Comparison of ENCODE assay signal across 25 mouse cellular contexts in genomic region chr16:92292101-92292500, GRCm38 (mm10). TPM values are rescaled to one million over a fixed set of nuclear protein-coding genes. Genes with fewer than 3 reads are reported as not detected.
A peak's percentile ranks its signal among the peaks of the same experiment; 100 is the strongest.
DNase-seq lines count a peak whose midpoint lies in the region; ATAC-seq and TF ChIP-seq lines count a peak whose summit lies in the region.
"Had no signal": no experiment of that assay in that cellular context is flagged by ENCODE, and none has a peak within 500 bp of the region (broad histone marks: within the 10 kb centered on the region; RNA-seq: fewer than 3 reads in every experiment).

Gene Kcne2, plus strand, starts transcription at chr16:92292389.

- no peaks in the 10 kb centered on the region for H3K4me1 ChIP-seq in forebrain, embryonic 14.5 days (ENCODE audit: control insufficient read depth, insufficient read depth, low read length)
- no peaks in the 10 kb centered on the region; the same call in 1 of the 2 replicates for H3K4me1 ChIP-seq in forebrain, embryonic 13.5 days
- no peaks in the 10 kb centered on the region for H3K4me1 ChIP-seq in hindbrain, embryonic 15.5 days (replicated peaks)
- H3K4me1 ChIP-seq in lung, postnatal 0 days (ENCODE audit: insufficient read depth, low read depth, low read length): no peaks in the 10 kb centered on the region; the same call in 1 of the 2 replicates
- H3K4me1 ChIP-seq: kidney, embryonic 15.5 days; liver, embryonic 13.5 days; neural tube, embryonic 15.5 days had no signal

- H3K9ac ChIP-seq in forebrain, embryonic 14.5 days (ENCODE audit: low read length): no peak within 1 kb of the TSS
- no peak within 1 kb of the TSS for H3K9ac ChIP-seq in forebrain, embryonic 13.5 days
- H3K9ac ChIP-seq in hindbrain, embryonic 15.5 days: no peak within 1 kb of the TSS
- no peak within 1 kb of the TSS for H3K9ac ChIP-seq in lung, postnatal 0 days (replicated peaks; ENCODE audit: low read depth)
- H3K9ac ChIP-seq: heart, embryonic 12.5 days; kidney, embryonic 15.5 days; liver, embryonic 13.5 days; midbrain, embryonic 12.5 days; neural tube, embryonic 15.5 days had no signal

- no peak for DNase-seq in forebrain, embryonic 14.5 days (ENCODE audit: low spot score)
- peak; percentile 70 for DNase-seq in lung, postnatal 0 days (ENCODE audit: low spot score)
- DNase-seq in cerebellum, postnatal 10 days: no peak
- DNase-seq in kidney, postnatal 4 days: no peak
- DNase-seq in thymus, postnatal 36 days: no peak
- DNase-seq: cerebellum, adult 11 months; cerebellum, postnatal 14 days; heart, postnatal 10 days; kidney, adult 11 months; kidney, postnatal 36 days; liver, embryonic 13.5 days; right cerebral cortex, postnatal 14 days; spleen, adult 18-20 months; thymus, postnatal 14 days had no signal

- H3K27me3 ChIP-seq in forebrain, embryonic 14.5 days (replicated peaks; ENCODE audit: control insufficient read depth, insufficient read depth, low read length): no peaks in the 10 kb centered on the region
- peaks cover 7% of the 10 kb centered on the region; the same call in 1 of the 2 replicates for H3K27me3 ChIP-seq in forebrain, embryonic 13.5 days
- no peaks in the 10 kb centered on the region for H3K27me3 ChIP-seq in hindbrain, embryonic 15.5 days
- no peaks in the 10 kb centered on the region for H3K27me3 ChIP-seq in lung, postnatal 0 days (replicated peaks; ENCODE audit: insufficient read depth, low read length)
- H3K27me3 ChIP-seq: heart, embryonic 12.5 days; kidney, embryonic 15.5 days; liver, embryonic 13.5 days; neural tube, embryonic 15.5 days had no signal

- H3K9me3 ChIP-seq in forebrain, embryonic 14.5 days (replicated peaks; ENCODE audit: control insufficient read depth, low read length): no peaks in the 10 kb centered on the region
- H3K9me3 ChIP-seq in forebrain, embryonic 13.5 days (replicated peaks): no peaks in the 10 kb centered on the region
- no peaks in the 10 kb centered on the region for H3K9me3 ChIP-seq in hindbrain, embryonic 15.5 days
- no peaks in the 10 kb centered on the region for H3K9me3 ChIP-seq in lung, postnatal 0 days (ENCODE audit: low read length)
- H3K9me3 ChIP-seq: kidney, embryonic 15.5 days; liver, embryonic 13.5 days; midbrain, embryonic 12.5 days; neural tube, embryonic 15.5 days had no signal

- TF ChIP-seq CTCF in lung, postnatal 0 days (IDR thresholded peaks at IDR 0.05): no peak

- H3K36me3 ChIP-seq in forebrain, embryonic 14.5 days (ENCODE audit: control insufficient read depth, insufficient read depth, low read length): no peaks in the 10 kb centered on the region
- no peaks in the 10 kb centered on the region for H3K36me3 ChIP-seq in forebrain, embryonic 13.5 days (ENCODE audit: poor library complexity, severe bottlenecking)
- no peaks in the 10 kb centered on the region for H3K36me3 ChIP-seq in hindbrain, embryonic 15.5 days
- H3K36me3 ChIP-seq in lung, postnatal 0 days (ENCODE audit: insufficient read depth, low read length): no peaks in the 10 kb centered on the region
- H3K36me3 ChIP-seq: heart, embryonic 12.5 days; kidney, embryonic 15.5 days; liver, embryonic 13.5 days; midbrain, embryonic 12.5 days; neural tube, embryonic 15.5 days had no signal

- no peak within 1 kb of the TSS for H3K4me2 ChIP-seq in forebrain, embryonic 14.5 days (ENCODE audit: low read length)
- H3K4me2 ChIP-seq in forebrain, embryonic 13.5 days: no peak within 1 kb of the TSS
- H3K4me2 ChIP-seq in hindbrain, embryonic 15.5 days: no peak within 1 kb of the TSS
- peak within 1 kb of the TSS; percentile 28 for H3K4me2 ChIP-seq in lung, postnatal 0 days (replicated peaks; ENCODE audit: low read depth, low read length)
- H3K4me2 ChIP-seq: heart, embryonic 12.5 days; kidney, embryonic 15.5 days; liver, embryonic 13.5 days; neural tube, embryonic 15.5 days had no signal

- ATAC-seq in forebrain, embryonic 14.5 days: no peak
- no peak for ATAC-seq in forebrain, embryonic 13.5 days
- ATAC-seq in hindbrain, embryonic 15.5 days (ENCODE audit: low FRiP score, low read depth): no peak
- peak; percentile 6; the same call in 1 of the 2 replicates for ATAC-seq in lung, postnatal 0 days
- ATAC-seq in neutrophil, adult 5-6 weeks (ENCODE audit: extremely low read depth, insufficient number of reproducible peaks, low FRiP score, poor library complexity, severe bottlenecking): 0 out of 2 replicates have a peak, but pooled peaks have one; percentile 6

- no peak within 1 kb of the TSS for H3K4me3 ChIP-seq in forebrain, embryonic 14.5 days (ENCODE audit: low read depth, low read length)
- H3K4me3 ChIP-seq in forebrain, embryonic 13.5 days: no peak within 1 kb of the TSS
- H3K4me3 ChIP-seq in hindbrain, embryonic 15.5 days: no peak within 1 kb of the TSS
- H3K4me3 ChIP-seq in lung, postnatal 0 days (ENCODE audit: low read depth, low read length): no peak within 1 kb of the TSS
- H3K4me3 ChIP-seq: heart, embryonic 12.5 days; kidney, embryonic 15.5 days; liver, embryonic 13.5 days; midbrain, embryonic 12.5 days; neural tube, embryonic 15.5 days had no signal

- WGBS in forebrain, embryonic 14.5 days: 80% methylated on average over 10 of the region's 10 CpGs
- 75% methylated on average over 10 of the region's 10 CpGs for WGBS in forebrain, embryonic 13.5 days
- 78% methylated on average over 10 of the region's 10 CpGs for WGBS in hindbrain, embryonic 15.5 days
- WGBS in lung, postnatal 0 days: 35% methylated on average over 10 of the region's 10 CpGs

- no peak within 1 kb of the TSS for H3K27ac ChIP-seq in forebrain, embryonic 14.5 days (ENCODE audit: low read depth, low read length)
- no peak within 1 kb of the TSS for H3K27ac ChIP-seq in forebrain, embryonic 13.5 days
- H3K27ac ChIP-seq in hindbrain, embryonic 15.5 days (replicated peaks): no peak within 1 kb of the TSS
- peak within 1 kb of the TSS; percentile 38; the same call in 1 of the 2 replicates for H3K27ac ChIP-seq in lung, postnatal 0 days (ENCODE audit: low read length)
- H3K27ac ChIP-seq: kidney, embryonic 15.5 days; liver, embryonic 13.5 days; macrophage; neural tube, embryonic 15.5 days had no signal

- TF ChIP-seq EP300 in lung, postnatal 0 days (IDR thresholded peaks at IDR 0.05): no peak

RNA-seq across cellular contexts. Expression of gene Kcne2, which starts in this region (rescaled TPM):
- 17.6 and 19.4 TPM in 2 replicates for polyA plus RNA-seq in forebrain, embryonic 14.5 days (2014; fragmentation: Nextera tagmentation; extraction: Ambion mirVana)
- 9.7 and 16.4 TPM in 2 replicates for polyA plus RNA-seq in forebrain, embryonic 13.5 days (2015; fragmentation: Nextera tagmentation; extraction: Ambion mirVana)
- 23.0 and 31.7 TPM in 2 replicates for polyA plus RNA-seq in hindbrain, embryonic 15.5 days (2015; fragmentation: Nextera tagmentation; extraction: Ambion mirVana)
- polyA plus RNA-seq in lung, postnatal 0 days (2015; fragmentation: Nextera tagmentation; extraction: Ambion mirVana): 31.6 and 47.5 TPM in 2 replicates
- total RNA-seq in neutrophil, adult 5-6 weeks (2017): not detected in 2 replicates
- total RNA-seq: gastrocnemius, adult 8-10 months; granulocyte monocyte progenitor cell, adult 5-6 weeks; heart, postnatal 10 days had no signal
- polyA plus RNA-seq: embryonic facial prominence, embryonic 11.5 days; macrophage had no signal

Comparison
In these comparisons a context has a peak if more than half of its experiments do, and no peak if none do; other contexts are left out.
1. Peak in ATAC-seq in neutrophil, adult 5-6 weeks; RNA of the gene not detected or under 1 TPM.